Mouse (Mus musculus) heart, embryonic 11.5 days (tissue): ENCODE results near the gene Tepsin. TPM values are rescaled to one million over a fixed set of nuclear protein-coding genes. Genes with fewer than 3 reads are reported as not detected.

ENCODE experiments used
- ATAC-seq: fragments of 200-750 bp; cut with Nextera tagmentation; replicated peaks from 2 replicates; pipeline ENCODE4 v1.8.0; 2017; ENCODE audit warnings: moderate library complexity; ENCODE audit not compliant: insufficient number of reproducible peaks, low FRiP score, low TSS enrichment
- H3K27ac ChIP-seq: fragments of 300-500 bp; sonication (generic); 2 replicates; pipeline ENCODE4 v1.5.1; 2014; ENCODE audit warnings: mild to moderate bottlenecking, low read depth, low read length
- H3K27me3 ChIP-seq: fragments of 300-500 bp; sonication (generic); 2 replicates; pipeline ENCODE4 v1.6.1; 2014; ENCODE audit warnings: mild to moderate bottlenecking, low read length, mixed read lengths; ENCODE audit not compliant: control insufficient read depth, insufficient read depth
- H3K36me3 ChIP-seq: fragments of 300-500 bp; sonication (generic); 2 replicates; pipeline ENCODE4 v1.6.1; 2014; ENCODE audit warnings: mild to moderate bottlenecking, low read length, moderate library complexity, mixed read lengths; ENCODE audit not compliant: control insufficient read depth, insufficient read depth
- H3K4me1 ChIP-seq: fragments of 300-500 bp; sonication (generic); 2 replicates; pipeline ENCODE4 v1.6.1; 2014; ENCODE audit warnings: low read length; ENCODE audit not compliant: control insufficient read depth, insufficient read depth
- H3K4me2 ChIP-seq: fragments of 300-500 bp; sonication (generic); 2 replicates; pipeline ENCODE4 v1.6.1; 2014; ENCODE audit warnings: mild to moderate bottlenecking, moderate library complexity
- H3K4me3 ChIP-seq: fragments of 300-500 bp; sonication (generic); 2 replicates; pipeline ENCODE4 v1.5.1; 2014; ENCODE audit warnings: low read depth, low read length
- H3K9ac ChIP-seq: fragments of 300-500 bp; sonication (generic); 2 replicates; pipeline ENCODE4 v1.6.1; 2014; ENCODE audit warnings: mild to moderate bottlenecking, low read depth, low read length, moderate library complexity
- H3K9me3 ChIP-seq: fragments of 300-500 bp; sonication (generic); replicated peaks from 2 replicates; pipeline ENCODE4 v1.6.1; 2016; ENCODE audit warnings: low read length; ENCODE audit not compliant: control insufficient read depth
- WGBS: fragments of 180-500 bp; shearing (Covaris S2); extraction: QIAGEN DNeasy Blood & Tissue Kit; methylation state at CpG from one replicate; pipeline ENCODE4 v1.1.7; 2014; ENCODE audit not compliant: insufficient replicate concordance; 5-methylcytosine and 5-hydroxymethylcytosine counted together
- polyA plus RNA-seq: library from polyadenylated mRNA; unstranded; fragments of >200 nt; fragmentation: Nextera tagmentation; extraction: Ambion mirVana; gene quantifications from 2 replicates; pipeline ENCODE4 v1.2.1, GENCODE M21; 2014

Gene Tepsin
- polyA plus RNA-seq, 1 experiment from 2014 or later, result 14.6 TPM

DNA sequence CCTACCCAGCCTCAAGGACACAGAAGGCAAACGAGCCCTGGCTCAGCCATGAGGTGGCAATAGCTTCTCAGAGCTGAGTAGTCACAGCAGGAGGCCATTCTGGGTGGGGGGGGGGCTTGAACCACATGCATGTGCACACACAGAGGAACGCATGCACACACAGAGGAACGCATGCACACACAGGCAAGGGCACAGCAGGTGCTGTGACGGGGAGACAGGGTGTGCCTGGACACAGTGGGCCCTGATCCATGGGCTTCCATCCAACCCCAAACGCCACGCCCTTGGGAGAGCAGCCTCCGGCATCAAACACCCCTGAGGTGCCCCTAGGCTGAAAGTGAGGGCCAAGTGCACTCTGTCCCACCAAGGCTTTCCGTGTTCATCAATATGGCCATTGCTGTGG, 37.7 kb upstream of the Tepsin start:
- peak overlapping the region; percentile 45; the same call in 1 of the 2 replicates for H3K4me2 ChIP-seq
- H3K27ac ChIP-seq, result peak overlapping the region; percentile 84
- no peak overlapping the region for H3K4me3 ChIP-seq
- peaks cover 63% of the 10 kb centered on the region for H3K4me1 ChIP-seq
- peaks cover 12% of the 10 kb centered on the region for H3K36me3 ChIP-seq
- no peak for ATAC-seq
- no peaks in the 10 kb centered on the region for H3K27me3 ChIP-seq
- H3K9ac ChIP-seq, result no peak overlapping the region
- WGBS, result 92% methylated on average over 8 of the region's 8 CpGs
- H3K9me3 ChIP-seq, result no peaks in the 10 kb centered on the region

- Histone ChIP-seq H3K27me3 (no peaks in the 10 kb centered on the region), H3K4me3 (no peak overlapping the region), H3K9me3 (no peaks in the 10 kb centered on the region), H3K27ac (peak overlapping the region; percentile 84), H3K9ac (no peak overlapping the region), H3K4me2 (no peak overlapping the region), H3K36me3 (peaks cover 12% of the 10 kb centered on the region), H3K4me1 (peaks cover 58% of the 10 kb centered on the region)
- ATAC-seq, result 0 out of 2 replicates have a peak, but pooled peaks have one; percentile 29
- 62% methylated on average over 9 of the region's 9 CpGs for WGBS
Measured at GRCm38 (mm10) chr11:120134847-120135530, 36.5 kb upstream of the Tepsin start.

DNA sequence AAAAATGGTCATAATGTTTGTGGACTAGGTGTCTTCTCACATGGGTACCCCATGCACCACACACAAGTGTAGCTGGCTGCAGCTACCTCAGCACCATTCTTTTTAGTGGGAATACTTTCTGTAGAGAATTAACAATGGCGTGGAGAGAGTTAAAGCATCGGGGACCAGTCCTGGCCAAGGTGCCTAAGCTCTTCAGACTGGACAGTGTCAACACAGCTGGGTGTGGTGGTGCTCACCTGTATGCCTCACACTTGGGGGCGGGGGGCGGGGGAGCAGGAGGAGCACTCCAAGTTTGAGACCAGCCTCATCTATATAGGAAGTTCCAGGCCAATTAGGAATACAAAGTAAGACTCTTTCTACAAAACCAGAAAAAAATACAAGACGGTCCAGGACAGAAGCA, 35.6 kb upstream of the Tepsin start:
- Histone ChIP-seq H3K9ac (no peak overlapping the region), H3K27me3 (no peaks in the 10 kb centered on the region), H3K4me3 (no peak overlapping the region), H3K4me1 (peaks cover 50% of the 10 kb centered on the region), H3K36me3 (peaks cover 12% of the 10 kb centered on the region), H3K9me3 (no peaks in the 10 kb centered on the region), H3K4me2 (no peak overlapping the region), H3K27ac (peak overlapping the region; percentile 84; the same call in 1 of the 2 replicates)
- ATAC-seq, result no peak
- 91% methylated on average over 5 of the region's 5 CpGs for WGBS

DNA sequence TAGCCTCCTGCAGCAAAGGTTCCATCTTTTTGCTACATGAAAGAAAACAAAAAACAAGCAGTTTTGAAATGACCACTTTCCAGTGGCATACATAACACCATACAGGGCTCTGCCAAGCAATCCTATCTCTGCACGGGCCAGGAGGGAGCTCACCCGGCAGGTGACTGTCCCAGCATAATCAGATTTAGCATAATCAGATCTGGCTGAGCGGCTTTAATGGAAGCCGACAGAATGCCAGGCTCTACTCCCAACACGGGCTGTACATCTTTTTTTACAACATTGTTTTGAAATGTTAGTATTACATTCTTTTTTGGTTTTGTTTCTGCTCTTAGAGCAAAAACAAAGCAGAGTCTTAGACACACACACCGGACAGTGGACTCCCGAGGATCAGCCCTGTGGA, 30.8 kb upstream of the Tepsin start:
- H3K4me3 ChIP-seq, result no peak overlapping the region
- peaks cover 2% of the 10 kb centered on the region for H3K4me1 ChIP-seq
- H3K9ac ChIP-seq, result no peak overlapping the region
- H3K27ac ChIP-seq, result no peak overlapping the region
- H3K9me3 ChIP-seq, result no peaks in the 10 kb centered on the region
- no peak overlapping the region for H3K4me2 ChIP-seq
- 88% methylated on average over 7 of the region's 7 CpGs for WGBS
- H3K36me3 ChIP-seq, result peaks cover 24% of the 10 kb centered on the region
- no peaks in the 10 kb centered on the region for H3K27me3 ChIP-seq
- ATAC-seq, result no peak

DNA sequence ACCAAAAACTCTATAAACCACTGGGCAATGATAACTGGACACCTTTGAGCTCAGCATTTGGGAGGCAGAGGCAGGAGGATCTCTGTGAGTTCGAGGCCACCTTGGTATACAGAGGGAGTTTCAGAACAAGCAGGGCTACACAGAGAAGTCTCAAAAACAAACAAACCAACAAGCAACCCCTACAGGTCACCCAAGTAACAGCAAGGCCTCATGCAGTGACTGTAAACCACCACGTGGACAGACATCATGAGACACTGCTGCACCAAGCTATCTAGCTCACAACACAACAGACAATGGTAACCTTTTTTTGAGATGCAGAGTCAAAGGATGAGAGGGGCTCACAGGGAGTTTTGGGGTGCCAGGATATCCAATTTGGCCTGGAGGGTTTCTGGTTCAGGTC, 28.3 kb upstream of the Tepsin start:
- no peak for ATAC-seq
- H3K36me3 ChIP-seq, result peaks cover 16% of the 10 kb centered on the region
- no peak overlapping the region for H3K9ac ChIP-seq
- H3K4me2 ChIP-seq, result no peak overlapping the region
- WGBS, result 91% methylated on average over 2 of the region's 2 CpGs
- H3K27me3 ChIP-seq, result no peaks in the 10 kb centered on the region
- no peaks in the 10 kb centered on the region for H3K4me1 ChIP-seq
- H3K27ac ChIP-seq, result no peak overlapping the region
- H3K4me3 ChIP-seq, result no peak overlapping the region
- H3K9me3 ChIP-seq, result no peaks in the 10 kb centered on the region

GRCm38 (mm10) chr11:120122126-120122525, 23.6 kb upstream of the Tepsin start:
- WGBS, result 84% methylated on average over 12 of the region's 12 CpGs
- no peak overlapping the region for H3K27ac ChIP-seq
- no peak overlapping the region for H3K4me2 ChIP-seq
- peaks cover 5% of the 10 kb centered on the region for H3K36me3 ChIP-seq
- no peak overlapping the region for H3K4me3 ChIP-seq
- H3K27me3 ChIP-seq, result no peaks in the 10 kb centered on the region
- H3K9me3 ChIP-seq, result no peaks in the 10 kb centered on the region
- no peak for ATAC-seq
- no peak overlapping the region for H3K9ac ChIP-seq
- peaks cover 7% of the 10 kb centered on the region for H3K4me1 ChIP-seq

DNA sequence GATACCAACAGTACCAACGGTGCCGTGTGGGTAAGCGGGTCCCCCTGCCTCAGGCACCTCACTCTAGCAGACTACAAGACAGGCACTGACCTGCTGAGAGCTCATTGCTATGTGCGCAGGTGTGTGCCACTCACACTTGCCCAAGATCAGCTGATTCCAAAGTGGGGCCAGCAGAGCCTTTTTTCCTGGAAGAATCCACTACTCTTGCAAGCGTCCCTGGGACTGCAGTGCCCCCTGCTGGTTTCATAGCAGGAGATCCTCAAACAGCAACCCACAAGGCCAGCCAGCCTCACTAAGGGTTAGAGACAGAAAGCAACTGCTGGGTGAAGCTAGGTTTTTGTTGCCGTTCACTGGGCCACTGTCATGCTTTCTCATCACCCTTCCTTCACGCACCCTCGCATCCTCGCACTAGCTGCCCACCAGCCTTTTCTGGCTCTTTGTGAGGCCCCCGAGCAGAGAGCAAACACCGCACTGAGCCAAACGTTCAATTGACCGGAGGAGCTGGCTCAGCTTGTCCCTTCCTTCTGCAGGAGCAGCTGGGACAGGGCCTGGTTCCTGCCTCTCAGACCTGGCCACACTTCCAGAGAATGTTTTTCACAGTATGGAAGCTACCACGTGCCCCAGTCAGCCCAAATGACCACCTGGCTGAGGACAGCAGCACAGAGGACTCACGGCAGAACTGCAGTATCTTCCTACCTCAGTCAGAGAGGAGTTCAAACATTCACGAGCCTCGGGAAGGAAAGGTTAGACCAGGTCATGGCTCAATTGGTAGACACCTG, 22.3 kb upstream of the Tepsin start:
- no peak overlapping the region for H3K4me2 ChIP-seq
- no peak for ATAC-seq
- H3K9me3 ChIP-seq, result no peaks in the 10 kb centered on the region
- 82% methylated on average over 17 of the region's 17 CpGs for WGBS
- no peak overlapping the region for H3K27ac ChIP-seq
- H3K9ac ChIP-seq, result 0 out of 2 replicates have a peak overlapping the region, but pooled peaks have one; percentile 1
- H3K4me3 ChIP-seq, result no peak overlapping the region
- no peaks in the 10 kb centered on the region for H3K27me3 ChIP-seq
- H3K36me3 ChIP-seq, result 0 out of 2 replicates have a peak, but pooled peaks cover 2% of the 10 kb centered on the region
- peaks cover 7% of the 10 kb centered on the region for H3K4me1 ChIP-seq

DNA sequence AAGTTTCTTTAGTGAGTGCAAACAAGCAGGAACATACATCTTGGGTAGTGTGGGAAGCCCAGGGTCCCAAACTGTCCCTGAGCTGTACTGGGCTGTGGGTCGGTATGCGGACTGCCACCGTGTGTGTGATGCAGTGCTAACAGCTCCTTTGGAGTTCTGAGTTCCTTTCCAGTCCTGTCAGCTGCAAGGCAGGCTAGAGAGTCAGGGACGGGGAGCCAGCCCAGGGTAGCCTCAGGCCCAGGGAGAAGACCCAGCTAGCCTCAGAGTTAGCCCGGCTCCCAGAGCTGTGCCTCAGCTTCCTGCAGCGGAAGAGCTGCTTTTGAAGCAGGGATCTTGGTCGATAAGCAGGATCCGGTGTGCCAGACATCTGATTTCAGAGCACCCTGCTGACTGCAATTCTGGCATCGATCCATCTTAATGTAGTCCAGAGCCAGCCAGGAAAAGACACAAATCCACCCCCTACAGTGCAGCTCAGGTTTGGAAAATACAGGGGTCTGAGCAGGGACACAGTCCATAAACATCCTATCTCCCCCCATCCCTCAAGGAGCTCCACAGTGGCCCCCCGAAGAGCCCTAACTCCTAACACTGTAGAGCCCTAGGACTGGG, 21.5 kb upstream of the Tepsin start:
- Histone ChIP-seq H3K4me2 (no peak overlapping the region), H3K36me3 (0 out of 2 replicates have a peak, but pooled peaks cover 4% of the 10 kb centered on the region), H3K9me3 (no peaks in the 10 kb centered on the region), H3K9ac (no peak overlapping the region), H3K27ac (no peak overlapping the region), H3K27me3 (no peaks in the 10 kb centered on the region), H3K4me1 (peaks cover 7% of the 10 kb centered on the region), H3K4me3 (no peak overlapping the region)
- ATAC-seq, result no peak
- 67% methylated on average over 10 of the region's 10 CpGs for WGBS
